Mouse (Mus musculus) left cerebral cortex, postnatal 36 days (tissue): ENCODE results near the gene Kctd17. TPM values are rescaled to one million over a fixed set of nuclear protein-coding genes. Genes with fewer than 3 reads are reported as not detected.
A peak's percentile ranks its signal among the peaks of the same experiment; 100 is the strongest.

Experiments
- DNase-seq, 2 experiments: peaks; one replicate each; pipeline ENCODE4 v3.0.0; 2021 to 2022; ENCODE audit warnings: low spot score in 2 of 2, mixed read lengths in 1 of 2
- intact Hi-C: fragments of 180-260 bp; cut with DNase I; formaldehyde crosslinking; loops from one replicate; pipeline ENCODE4 v1.15.1; 2025
- total RNA-seq, 2 experiments: library from RNA; stranded (reverse); gene quantifications; 2 replicates each; pipeline ENCODE4 v1.2.3; 2021

Gene Kctd17
- total RNA-seq, 2 experiments from 2014 or later, result 349 TPM

DNA sequence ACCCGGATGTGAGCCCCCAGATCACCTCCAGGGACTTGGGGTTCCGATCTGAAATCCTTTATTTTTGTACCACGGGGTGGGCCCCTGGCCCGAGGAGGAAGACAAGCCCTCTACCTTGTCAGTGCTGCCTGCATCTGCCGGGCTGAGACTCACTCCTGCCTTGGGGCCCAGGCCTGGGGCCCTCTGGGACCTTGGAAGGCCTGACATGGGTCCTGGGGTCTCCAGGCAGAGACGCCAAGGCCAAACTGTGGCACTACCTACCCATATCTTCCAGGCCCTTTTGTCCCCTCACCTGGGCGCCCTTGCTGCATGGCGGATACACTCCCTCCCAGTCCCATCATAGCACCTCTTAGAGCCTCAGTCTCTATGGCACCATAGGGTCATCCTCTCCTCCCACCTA is 10.1 kb downstream of the Kctd17 start:
- no peak for DNase-seq
- intact Hi-C loops, result loop anchor here (5.0 to 10.0 kb wide), 3 partner anchors 104 to 654 kb away; partner anchors contain the start of genes Eif3d and Sstr3

DNA sequence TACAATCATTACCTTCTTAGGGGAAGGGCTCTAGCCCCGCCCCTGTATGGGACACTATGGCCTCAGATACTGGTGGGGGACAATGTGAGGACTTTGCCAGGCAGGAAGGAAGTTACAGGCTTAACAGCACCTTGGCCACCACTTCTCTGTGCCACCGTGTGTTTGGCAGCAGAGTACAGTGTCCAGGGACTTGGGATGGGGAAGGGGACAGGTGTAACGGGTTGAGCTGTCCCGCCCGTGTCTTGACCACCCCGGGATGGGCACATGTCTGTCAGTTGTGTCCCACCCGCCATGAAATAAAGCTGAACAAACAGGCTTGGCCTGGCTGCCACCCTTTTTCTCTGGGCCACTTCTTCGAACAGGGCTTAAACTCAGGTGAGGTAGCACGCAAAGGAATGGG is 10.6 kb downstream of the Kctd17 start:
- no peak for DNase-seq
- intact Hi-C loops, result loop anchor here (5.0 to 10.0 kb wide), 3 partner anchors 103 to 654 kb away; partner anchors contain the start of genes Eif3d and Sstr3

DNA sequence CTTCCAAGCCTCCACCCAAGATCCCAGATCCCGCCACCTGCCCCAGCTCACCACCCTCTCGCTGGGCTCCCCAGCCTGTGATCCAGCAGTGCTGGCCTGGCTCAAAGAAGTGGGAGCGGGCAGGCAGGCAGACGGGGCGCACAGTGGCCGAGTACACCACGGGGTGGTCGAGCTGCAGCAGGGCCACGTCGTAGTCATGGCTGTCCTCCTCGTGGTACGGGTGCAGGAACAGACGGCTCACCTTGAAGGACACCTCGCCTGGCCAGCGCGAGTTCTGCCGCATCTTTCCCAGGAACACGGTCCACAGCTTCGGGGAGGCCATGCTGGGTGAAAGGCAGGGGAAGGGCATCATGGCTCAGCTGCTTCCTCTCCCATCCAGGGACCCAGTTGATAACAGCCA is 13.9 kb downstream of the Kctd17 start:
- intact Hi-C loops, result loop anchor here (10.0 kb wide), 1 partner anchor 303 kb away; no protein-coding TSS in a partner anchor
- DNase-seq, result no peak

DNA sequence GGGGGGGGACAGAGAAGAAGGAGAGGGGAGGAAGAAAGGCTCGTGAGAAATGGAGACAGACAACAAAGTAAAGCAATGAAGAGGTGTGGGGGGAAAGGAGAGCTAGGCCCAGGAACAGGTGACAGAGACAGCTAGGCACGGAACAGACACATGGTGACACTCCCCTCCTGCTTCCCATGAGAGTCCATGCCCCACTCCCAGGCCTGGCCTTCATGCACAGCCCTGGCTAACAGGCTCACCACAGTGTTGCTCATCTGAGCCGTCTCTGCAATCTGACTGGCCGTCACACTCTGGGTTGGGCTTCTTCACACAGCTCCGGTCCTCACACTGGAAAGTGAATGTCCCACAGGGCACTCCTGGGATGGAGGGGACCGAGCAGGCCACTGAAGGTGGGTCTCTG is 15.5 kb downstream of the Kctd17 start:
- intact Hi-C loops, result loop anchor here (10.0 kb wide), 1 partner anchor 301 kb away; no protein-coding TSS in a partner anchor
- DNase-seq, result no peak

DNA sequence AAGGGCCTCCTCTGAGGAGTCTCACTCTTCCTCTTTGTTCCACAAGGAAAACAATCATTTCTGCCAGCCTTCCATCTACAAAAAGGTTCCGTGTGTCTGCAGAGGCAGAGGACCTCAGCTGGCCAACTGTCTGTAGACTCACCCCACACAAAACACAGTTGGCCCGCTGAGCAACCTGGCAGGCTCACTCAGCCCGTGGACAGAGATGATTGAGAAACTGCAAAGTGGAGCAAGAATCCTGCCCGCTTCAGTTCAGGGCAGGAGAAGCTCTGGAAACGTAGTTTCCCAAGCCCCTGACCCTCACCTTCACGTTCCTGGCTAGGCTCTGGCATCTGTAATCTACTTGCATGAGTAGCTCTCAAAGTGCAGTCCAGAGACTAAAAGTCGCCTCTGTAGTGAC is 18.8 kb downstream of the Kctd17 start:
- intact Hi-C loops, result loop anchor here (1.0 to 10.0 kb wide), 3 partner anchors 65 to 298 kb away; no protein-coding TSS in a partner anchor
- no peak for DNase-seq

DNA sequence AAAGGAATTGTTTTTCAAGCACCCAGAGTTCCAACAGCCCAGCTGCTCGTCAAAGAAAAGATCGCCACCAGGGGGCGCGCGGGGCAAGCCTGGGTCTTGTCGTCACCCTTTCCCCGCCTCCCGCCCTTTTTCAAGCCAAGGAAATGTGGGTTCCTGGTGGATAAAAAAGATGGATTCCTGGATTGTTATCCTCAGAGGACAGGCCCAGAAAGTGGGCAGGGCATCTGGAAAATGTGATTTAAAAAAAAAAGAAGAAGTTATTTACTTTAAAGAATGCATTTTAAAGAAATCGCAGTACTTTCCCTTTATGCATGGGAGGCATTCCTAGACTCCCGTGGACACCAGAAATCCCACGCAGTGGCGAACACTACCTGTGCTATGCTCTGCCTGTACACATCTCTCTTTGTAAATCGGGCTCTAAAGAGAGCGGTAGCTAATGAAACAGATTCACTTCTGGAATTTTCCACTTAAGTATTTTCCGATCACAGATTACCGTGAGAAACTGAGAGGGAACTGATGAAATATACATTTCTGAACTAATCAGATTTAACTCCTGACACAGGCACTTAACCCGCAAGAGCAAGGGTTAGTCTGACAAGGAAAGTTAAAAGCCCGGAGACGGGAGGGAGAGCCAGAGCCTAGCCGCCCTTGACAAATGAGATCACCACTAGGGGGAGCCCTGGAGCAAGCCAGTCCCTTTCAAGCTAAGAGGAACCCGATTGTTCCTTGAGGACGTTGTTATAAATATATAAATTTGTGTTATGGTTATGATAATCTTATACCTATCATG is 19.6 kb downstream of the Kctd17 start:
- DNase-seq, result peak; percentile 87 to 89
- intact Hi-C loops, result loop anchor here (1.0 to 10.0 kb wide), 4 partner anchors 64 to 297 kb away; no protein-coding TSS in a partner anchor

DNA sequence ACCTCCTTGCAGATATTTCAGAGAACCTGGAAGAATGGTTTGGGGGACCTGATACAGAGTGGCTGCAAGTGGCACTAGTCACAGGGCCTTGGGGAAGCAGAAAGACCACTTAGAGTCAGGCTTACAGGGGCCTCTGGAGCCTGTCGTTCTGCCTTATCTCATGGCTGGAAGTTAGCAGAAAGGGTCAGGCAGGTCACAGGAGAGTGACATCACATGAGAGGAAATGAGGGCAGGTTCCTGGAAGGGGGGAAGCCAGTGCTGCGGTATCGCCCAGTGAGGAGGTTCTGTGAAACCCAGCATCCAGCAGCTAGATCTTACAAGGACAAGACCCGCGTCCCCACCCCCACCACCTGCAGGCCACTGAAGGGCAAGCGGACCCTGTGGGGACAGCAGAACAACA is 20.8 kb downstream of the Kctd17 start:
- no peak for DNase-seq
- intact Hi-C loops, result loop anchor here (2.0 to 10.0 kb wide), 3 partner anchors 63 to 296 kb away; no protein-coding TSS in a partner anchor

DNA sequence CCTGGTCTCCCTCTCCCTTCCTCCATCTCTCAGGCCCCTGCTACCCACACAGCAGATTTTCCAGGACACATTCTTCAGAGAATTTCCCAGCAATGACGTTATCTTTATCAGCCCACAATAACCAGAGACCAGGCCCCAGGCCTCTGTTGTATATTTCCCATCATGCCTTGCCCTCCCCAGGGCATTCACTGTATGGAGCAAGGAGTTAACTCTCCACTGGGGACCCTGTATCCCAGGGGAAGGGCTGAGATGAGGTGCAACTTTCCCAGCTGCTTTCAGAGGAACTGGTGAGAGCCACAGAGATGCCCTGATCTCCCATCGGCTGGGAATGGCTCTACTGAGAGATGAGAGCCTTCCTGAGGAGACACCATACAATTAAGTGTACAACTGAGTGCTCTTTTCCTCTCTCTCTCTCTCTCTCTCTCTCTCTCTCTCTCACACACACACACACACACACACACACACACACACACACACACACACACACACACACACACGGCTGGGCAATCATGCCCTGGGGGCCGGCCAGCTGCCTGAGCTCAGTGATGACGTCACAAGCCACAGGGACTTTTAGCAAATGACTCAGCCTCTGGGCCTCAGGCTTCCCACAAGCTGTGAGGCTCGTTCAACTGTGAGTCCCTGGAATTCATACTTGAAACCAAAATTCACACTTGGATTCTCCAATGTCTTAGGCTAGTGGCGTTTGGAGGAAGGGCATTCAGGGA is 21.5 kb downstream of the Kctd17 start:
- DNase-seq, result no peak

DNA sequence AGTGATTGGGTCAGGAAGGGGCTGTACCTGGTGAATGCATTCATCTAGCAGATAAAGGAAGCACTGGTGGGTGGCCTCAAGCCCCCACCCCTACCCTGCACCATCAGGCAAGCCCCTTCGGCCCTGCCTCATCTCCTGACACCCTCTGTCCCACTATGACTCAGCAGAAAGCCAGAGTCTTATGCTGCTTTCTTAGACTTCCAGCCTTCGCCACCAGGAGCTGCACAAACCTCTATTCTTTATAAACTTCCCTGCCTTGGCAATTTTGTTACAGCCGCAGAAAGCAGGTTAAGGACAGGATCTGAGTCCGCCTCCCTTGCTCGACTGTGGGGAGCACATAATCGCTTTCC is 22.0 kb downstream of the Kctd17 start:
- intact Hi-C loops, result no loop called here
- no peak for DNase-seq

More for the DNA sequence above, 21.5 kb downstream of the Kctd17 start:
- intact Hi-C loops, result loop anchor here (2.0 to 10.0 kb wide), 3 partner anchors 62 to 295 kb away; no protein-coding TSS in a partner anchor

DNA sequence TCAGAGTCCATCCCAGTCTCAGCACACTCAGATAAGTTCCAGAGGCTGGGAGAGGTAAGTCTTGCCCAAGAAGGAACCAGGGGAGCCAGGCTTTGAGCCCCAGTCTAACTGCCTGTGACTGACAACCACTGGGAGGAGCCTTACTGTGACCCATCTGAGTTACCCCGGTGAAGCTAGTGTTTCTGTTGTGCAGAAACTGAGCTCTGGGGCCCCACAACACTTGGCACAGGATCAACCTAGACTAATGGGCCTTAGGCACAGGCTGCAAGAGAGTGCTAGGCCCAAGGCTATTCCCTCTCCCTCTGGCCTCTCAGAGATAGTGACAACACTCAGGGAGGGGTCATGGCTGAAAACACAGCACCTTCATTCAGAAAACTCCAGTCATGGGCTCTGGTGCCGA is 22.8 kb downstream of the Kctd17 start:
- intact Hi-C loops, result no loop called here
- no peak for DNase-seq

DNA sequence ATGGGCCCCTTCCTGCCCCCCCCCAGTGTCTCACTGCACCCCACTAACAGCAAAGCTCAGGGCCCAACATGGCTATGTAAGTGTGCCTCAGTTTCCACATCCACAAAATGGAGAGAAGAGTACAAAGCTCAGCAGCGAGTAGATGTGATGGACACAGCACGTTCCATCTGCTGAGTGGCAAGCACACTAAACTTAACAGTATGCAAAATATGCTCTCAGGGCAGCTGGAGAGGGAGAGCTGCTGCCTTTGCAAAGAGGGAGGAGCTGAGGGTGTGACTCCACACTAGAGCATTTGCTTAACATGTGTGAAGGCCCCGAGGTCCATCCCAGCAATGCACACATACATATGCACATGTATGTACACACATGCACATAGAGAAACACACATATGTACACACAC is 24.6 kb downstream of the Kctd17 start:
- intact Hi-C loops, result no loop called here
- no peak for DNase-seq

DNA sequence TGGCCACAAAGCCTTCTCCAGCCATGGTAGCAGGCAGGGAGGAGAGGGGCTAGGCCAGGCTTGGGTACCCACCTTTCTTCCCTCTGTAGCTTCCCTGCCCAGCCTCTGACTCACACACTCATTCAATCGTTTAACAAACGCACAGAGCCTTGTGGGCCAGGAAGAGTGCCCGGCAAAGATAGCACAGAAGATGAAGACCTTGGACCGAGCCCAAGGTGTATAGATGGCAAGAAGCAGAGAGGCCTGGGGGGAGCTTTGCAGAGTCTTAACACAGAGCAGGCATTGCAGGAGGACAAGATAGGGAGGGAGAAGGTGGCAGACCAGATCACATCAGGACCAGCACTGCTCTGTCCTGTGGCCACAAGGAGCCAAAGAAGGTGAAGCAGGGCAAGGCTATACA is 26.8 kb downstream of the Kctd17 start:
- intact Hi-C loops, result no loop called here

DNA sequence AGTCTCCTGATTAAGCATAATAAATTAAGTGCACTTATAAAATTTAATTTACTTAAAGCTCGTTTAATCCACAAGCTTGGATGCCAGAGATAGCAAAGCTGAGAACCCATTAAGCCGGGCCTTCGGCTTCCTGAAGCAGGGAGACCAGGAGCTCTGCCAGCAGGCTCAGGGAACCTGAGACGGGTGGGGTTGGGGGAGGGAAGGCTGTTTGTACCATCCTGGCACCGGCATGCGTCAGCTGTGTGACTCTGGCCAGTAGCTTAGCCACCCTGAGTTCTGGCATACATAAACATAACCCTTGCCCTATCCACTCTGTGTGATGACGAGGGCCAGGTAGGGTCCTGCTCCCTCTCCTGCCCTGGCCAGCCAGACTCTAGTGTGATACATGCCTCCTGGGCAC is 27.7 kb downstream of the Kctd17 start:
- DNase-seq, result no peak
- intact Hi-C loops, result no loop called here

More for the DNA sequence above, 26.8 kb downstream of the Kctd17 start:
- DNase-seq, result no peak

DNA sequence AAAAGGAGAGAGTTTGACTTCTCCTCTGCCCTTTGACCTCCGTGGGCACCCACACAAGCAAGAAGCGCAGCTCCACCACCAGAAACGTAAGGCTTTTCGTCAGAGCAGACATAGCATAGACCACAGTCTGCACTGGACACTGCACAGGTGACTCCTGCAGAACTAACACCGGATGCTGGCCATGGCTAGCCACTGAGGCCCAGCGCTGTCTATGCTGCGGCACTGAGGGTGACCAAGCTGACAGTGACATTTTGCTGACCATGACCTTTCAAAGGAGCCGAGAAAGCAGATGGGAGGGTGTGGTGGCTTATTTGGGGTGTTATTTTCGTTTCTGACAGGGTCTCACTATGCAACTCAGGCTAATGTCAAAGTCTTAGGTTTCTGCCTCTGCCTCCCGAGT is 28.8 kb downstream of the Kctd17 start:
- intact Hi-C loops, result no loop called here
- no peak for DNase-seq

DNA sequence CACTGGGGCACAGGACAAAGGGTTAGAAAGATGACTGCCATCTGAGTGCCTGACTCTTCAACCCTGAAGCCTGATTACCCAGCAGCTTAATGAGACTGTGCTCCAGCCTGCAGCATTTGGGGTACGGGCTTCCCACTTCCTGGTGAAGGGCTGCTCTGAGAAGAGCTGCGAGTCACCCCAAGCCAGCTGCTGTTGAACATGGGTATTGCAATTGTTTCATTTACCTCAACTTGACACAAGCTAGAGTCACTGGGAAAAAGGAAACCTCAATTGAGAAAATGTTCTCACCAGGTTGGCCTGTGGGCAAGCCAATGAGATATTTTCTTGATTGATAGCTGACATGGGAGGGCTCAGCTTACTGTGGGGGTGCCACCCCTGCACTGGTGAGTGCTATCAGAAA is 34.6 kb downstream of the Kctd17 start:
- DNase-seq, result no peak
- intact Hi-C loops, result no loop called here

DNA sequence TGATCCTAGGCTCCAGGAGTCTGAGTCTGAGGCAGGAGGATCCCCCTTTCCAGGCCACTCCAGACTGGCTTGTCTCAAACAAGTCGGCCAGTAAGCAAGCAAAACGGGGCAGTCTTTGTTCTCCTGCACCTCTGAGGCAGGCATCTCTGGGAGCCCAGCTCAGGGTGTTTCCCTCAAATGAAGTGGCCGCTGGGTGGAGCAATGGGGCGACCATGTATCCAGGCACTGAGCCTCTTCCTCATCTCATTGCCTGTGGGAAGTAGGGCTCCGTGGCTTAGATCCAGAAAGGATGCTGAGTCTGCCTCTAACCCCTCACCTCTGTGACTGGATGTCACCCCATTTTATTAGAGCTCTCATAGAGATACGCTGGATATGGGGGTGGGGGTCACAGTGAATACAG is 38.4 kb downstream of the Kctd17 start:
- intact Hi-C loops, result no loop called here

DNA sequence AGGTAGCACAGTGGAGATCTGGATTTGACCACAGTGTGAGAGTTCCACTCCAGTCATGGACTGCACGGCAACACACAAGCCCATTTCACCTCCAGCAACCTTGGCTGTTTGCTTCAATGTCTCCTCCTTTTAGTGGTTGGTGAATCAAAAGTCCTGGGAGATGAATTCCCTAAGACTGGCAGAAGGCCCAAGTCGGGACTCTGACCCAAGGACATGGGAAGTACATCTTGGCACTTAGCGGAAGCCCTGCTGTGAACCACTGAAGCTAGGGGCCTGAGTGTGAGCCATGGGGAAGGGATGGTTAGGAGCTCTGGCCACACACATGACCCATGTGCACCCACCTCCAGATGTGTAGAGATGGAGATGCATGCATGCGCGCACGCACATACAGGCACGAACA is 39.2 kb downstream of the Kctd17 start:
- intact Hi-C loops, result no loop called here

More for the DNA sequence above, 38.4 kb downstream of the Kctd17 start:
- DNase-seq, result no peak

DNA sequence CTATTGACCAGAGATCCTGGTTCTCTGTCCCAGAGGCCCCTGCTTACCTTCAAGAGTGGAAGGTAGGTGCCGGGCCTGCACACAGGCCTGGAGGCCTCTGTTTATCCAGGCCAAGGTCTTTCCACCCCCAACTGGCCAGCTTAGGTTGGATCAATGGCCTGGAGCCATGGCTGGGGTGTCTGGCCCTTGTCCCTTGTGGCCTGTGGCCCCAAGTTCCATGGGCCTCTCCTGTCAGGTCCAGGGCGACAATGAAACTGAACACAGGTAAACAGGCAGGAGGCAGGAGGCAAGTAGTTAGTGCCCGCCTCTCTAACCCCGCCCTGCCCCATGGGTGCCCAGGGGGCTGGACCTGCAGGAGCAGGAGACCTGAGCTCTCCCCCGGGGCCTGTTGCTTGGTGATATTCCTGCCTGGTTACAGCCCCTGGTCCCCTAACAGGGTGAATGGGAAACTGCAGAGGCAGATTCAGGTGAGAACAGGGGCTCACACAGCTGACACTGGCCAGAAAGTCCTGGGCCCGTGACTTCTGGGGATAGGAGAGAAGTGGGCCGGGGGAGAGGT is 40.1 kb downstream of the Kctd17 start, which contains the start of gene Tmprss6:
TSS of gene Tmprss6 (minus strand) at position 256 of the 559 bp plus-strand sequence.
- no peak for DNase-seq
- intact Hi-C loops, result no loop called here

More for the DNA sequence above, 39.2 kb downstream of the Kctd17 start:
- DNase-seq, result no peak

DNA sequence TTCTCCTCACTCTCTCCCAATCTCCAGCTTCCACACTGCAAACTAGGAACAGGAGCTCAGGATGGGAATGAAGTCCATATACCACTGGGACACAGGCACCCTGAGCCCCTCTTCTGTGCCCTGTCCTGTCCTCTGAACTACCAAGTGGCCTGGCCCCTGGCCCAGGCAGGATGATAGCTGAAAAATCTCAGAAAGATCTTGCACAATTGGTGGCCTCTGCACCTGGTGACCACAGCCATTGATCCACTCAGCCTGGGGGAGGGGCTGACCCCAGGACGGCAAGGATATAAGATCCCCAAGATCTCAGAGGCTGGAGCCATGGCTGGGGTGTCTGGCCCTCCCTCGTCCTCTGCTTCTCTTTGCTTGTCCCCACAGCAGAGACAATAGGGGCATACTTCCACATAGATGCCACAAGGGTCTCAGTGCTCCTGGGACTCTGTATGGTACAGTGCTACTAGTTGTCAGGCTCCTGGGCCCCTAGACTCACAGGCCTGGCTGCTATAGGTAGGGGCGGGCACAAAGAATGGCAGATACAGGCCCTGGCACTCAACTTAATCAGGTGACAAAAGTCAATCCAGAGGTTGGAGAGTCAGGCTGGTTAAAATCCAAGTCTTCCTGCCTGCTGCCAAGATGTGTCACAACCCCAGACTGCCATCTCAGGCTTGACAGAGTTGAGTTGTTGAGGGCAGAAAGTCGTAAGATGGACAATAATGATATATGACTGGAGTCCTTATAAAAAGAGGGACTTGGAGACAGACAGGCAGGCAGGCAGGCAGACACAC is 42.3 kb downstream of the Kctd17 start:
- intact Hi-C loops, result no loop called here
- DNase-seq, result no peak
